Mouse (Mus musculus): ENCODE measurements at regions not wholly inside any gene's neighbourhood (a gene's known extent, or its start where the extent isn't known, plus 50 kb on each side); places are given as distances from the start of the nearest gene placed in this dataset.

DNA sequence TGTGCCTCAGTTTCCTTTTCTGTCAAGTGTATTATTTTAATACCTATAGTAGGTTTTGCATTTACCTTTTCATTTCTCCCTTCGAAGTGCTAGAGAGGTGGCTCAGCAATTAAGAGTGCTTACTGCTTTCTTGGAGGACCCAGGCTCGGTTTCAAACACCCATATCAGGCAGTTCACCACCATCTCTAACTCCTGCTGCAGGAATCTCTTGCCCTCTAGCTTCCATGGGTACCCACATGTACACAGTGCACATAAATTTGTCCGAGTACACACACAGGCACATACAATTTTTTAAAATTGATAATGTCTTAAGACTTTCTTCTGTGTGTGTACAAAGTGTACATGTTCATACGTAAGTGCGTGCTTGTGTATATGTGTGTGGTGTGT is 220.9 kb upstream of the Rpl38 start:
- Histone ChIP-seq H3K4me3 (no peak overlapping the region), H3K27ac (no peak overlapping the region)
- intact Hi-C loops (cut with DNase I) = no loop called here
- DNase-seq (ENCODE audit: extremely low spot score in 1 of 2, low spot score in 2 of 2) = no peak
- no peak for TF ChIP-seq CTCF (IDR thresholded peaks at IDR 0.05)

DNA sequence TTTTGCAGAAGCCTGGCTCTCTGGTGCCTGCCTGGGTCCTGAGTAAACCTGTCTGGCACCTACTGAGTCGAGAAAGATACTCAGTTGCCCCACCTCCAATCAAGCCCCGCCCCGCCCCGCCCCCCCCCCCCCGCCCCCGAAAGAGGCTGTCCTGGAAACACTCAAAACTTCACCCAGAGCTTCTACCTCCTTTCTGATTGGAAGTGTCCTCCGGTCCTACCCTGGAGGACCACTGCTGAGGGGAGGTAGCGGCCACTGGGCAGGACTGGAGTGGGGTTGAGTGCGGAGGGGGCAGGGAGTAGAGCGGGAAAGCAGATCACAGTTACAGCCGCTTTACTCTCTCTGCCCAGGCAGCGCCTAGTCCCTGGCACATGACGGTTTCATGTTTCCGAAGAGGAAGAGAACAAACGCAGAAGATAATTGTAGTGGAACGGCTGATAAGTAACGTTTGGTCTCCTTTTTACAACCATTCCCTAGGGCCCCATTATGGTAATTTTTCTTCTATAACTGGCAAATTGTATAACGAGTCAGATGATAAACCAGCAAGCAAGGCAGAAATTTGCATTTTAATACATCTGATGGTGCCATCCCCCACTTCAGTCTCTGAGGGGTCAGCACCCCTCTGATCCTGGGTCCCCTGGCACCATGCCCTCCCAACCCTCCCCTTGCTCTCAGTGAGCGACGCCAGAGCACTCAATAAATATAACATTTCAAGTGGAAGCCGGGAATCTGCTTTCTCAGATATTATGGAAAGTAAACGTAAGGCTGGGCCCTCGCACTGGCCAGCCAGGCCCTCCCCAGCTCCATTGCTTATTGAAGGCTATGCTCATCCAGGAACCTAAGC is 221.5 kb upstream of the Rpl38 start:
- DNase-seq (ENCODE audit: extremely low spot score in 1 of 2, low spot score in 2 of 2) = no peak
- no peak for TF ChIP-seq CTCF (IDR thresholded peaks at IDR 0.05)
- no peak overlapping the region for H3K4me3 ChIP-seq
- intact Hi-C loops (cut with DNase I) = no loop called here
- no peak overlapping the region for H3K27ac ChIP-seq

DNA sequence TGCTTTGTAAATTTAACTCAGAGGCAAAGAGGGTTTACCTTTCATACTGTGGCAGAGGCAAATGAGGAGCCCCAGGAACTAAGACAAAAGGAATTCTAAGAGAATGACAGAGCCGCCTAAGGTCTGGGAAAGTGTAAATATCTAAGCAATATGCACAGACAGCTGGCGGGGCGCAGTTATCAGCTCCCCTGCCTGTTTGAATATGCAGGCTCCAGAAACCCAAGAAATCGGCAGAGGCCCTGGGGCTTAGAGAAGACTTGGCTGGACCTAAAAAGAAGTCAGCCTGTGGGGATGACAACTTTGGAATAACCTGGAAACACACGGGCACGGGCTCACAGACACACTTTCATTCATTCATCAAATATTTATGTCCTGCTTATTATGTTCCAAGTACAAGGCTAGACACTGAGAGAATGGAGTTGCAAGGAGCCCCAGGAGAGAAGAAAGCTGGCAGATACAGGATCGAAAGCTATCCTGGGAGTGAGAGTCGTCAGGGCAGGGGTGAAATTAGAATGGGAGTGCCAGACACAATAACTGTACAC is 222.2 kb upstream of the Rpl38 start:
- no peak overlapping the region for H3K27ac ChIP-seq
- no peak for TF ChIP-seq CTCF (IDR thresholded peaks at IDR 0.05)

DNA sequence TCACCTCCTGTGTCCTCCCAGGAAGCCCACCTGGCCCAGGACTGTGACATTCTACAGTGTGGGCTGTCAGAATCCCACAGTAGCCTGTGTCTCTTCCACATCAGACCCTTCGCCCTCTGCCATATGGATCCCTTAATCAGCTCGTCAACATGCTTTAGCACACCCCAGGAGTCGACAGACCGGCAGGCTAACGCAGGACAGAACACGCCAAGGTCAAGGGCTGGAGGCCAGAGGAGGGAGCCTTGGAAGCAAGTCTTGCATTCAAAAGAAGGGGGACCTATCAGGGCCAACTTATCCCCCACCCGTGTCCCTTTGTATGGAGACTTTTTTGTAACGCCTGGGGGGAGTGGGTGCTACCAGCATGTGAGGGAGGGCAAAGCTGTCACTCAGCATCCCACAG is 224.1 kb upstream of the Rpl38 start:
- DNase-seq (ENCODE audit: extremely low spot score in 1 of 2, low spot score in 2 of 2) = no peak
- TF ChIP-seq CTCF (IDR thresholded peaks at IDR 0.05) = no peak
- intact Hi-C loops (cut with DNase I) = loop anchor here (5.0 kb wide), 1 partner anchor 152 kb away; no protein-coding TSS in a partner anchor
- no peak overlapping the region for H3K4me3 ChIP-seq
- H3K27ac ChIP-seq = no peak overlapping the region

More for the DNA sequence above, 222.2 kb upstream of the Rpl38 start:
- intact Hi-C loops (cut with DNase I) = no loop called here
- no peak for DNase-seq (ENCODE audit: extremely low spot score in 1 of 2, low spot score in 2 of 2)
- H3K4me3 ChIP-seq = no peak overlapping the region

DNA sequence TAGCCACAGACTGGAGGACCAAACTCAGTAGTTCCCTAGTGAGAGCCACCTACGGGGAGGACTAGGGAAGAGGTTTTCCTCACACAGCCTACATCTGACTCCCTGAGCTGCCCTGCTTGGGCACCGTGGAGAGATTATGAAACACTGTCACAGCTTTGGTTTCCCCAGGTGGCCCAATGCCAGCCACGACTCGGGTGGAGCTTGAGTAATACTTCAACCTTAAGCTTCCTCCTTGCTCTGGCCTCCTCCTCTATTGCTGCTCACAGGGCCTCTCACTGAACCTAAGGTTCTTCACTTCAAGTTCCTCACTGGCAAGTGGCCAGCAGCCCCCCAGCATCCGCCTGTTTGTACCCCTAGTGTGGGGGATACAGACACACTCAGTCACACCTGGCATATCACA is 224.9 kb upstream of the Rpl38 start:
- no peak for DNase-seq (ENCODE audit: extremely low spot score in 1 of 2, low spot score in 2 of 2)
- Histone ChIP-seq H3K27ac (no peak overlapping the region), H3K4me3 (no peak overlapping the region)
- intact Hi-C loops (cut with DNase I) = loop anchor here (5.0 kb wide), 1 partner anchor 151 kb away; no protein-coding TSS in a partner anchor
- TF ChIP-seq CTCF (IDR thresholded peaks at IDR 0.05) = no peak

DNA sequence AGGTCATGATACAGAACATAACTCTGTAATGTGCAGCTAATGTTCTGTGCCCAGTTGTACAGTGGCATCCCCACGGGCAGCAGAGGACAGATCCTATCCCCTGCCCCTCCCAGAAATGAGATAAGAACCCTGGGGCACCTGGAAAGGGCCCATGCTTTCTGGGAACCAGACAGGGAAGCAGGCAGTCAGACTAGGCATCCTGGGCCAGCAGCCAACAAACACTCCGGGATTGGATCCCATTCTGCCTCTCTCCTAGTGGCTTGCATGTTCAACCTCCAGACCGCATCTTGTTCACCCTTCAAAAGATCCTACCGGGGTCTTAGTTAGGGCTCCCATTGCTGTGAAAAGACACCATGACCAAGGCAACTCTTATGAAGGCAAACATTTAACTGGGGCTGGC is 229.0 kb upstream of the Rpl38 start:
- no peak for DNase-seq (ENCODE audit: extremely low spot score in 1 of 2, low spot score in 2 of 2)
- Histone ChIP-seq H3K4me3 (no peak overlapping the region), H3K27ac (no peak overlapping the region)
- intact Hi-C loops (cut with DNase I) = no loop called here
- no peak for TF ChIP-seq CTCF (IDR thresholded peaks at IDR 0.05)

DNA sequence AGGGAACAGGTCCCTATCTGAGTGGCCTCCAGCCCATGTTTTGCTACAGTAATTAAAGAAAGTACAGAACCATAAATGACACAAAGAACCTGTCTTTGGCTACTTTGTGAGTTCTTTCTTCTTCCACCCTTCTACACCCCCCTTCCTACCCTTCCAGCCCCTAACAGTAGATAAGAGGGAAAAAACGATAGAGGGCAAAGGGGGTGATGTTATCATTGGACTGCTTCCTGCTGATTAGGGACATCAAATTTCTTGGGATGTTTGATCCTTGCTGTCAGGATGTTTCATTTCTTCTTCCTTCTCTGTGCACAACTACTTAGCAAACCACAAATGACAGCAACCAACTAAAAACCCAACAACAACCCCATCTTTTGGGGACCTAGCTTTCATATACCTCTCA is 232.5 kb upstream of the Rpl38 start:
- no peak overlapping the region for H3K4me3 ChIP-seq
- no peak for DNase-seq (ENCODE audit: extremely low spot score in 1 of 2, low spot score in 2 of 2)
- no peak for TF ChIP-seq CTCF (IDR thresholded peaks at IDR 0.05)
- intact Hi-C loops (cut with DNase I) = no loop called here
- H3K27ac ChIP-seq = no peak overlapping the region

DNA sequence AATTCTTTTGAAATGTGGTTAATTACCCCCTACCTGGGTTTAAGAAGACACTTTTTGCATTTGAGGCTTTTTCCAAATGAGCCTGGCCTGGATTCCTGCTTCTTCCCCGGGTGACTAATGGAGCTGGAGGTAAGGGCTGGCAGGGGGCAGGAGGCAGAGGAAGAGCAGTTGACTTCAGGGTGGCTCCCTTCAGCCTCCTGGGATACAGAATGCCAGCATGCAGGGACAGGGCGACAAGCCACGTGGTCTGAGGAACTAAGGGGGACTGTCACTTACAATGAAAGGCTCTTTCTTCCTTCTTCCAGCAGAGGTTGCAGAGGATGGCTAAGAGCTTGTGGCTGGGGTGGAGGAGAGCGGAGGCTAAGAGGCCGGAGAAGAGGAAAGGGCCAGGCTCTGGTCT is 234.8 kb upstream of the Rpl38 start:
- intact Hi-C loops (cut with DNase I) = no loop called here
- DNase-seq (ENCODE audit: extremely low spot score in 1 of 2, low spot score in 2 of 2) = no peak
- H3K4me3 ChIP-seq = no peak overlapping the region
- H3K27ac ChIP-seq = no peak overlapping the region
- no peak for TF ChIP-seq CTCF (IDR thresholded peaks at IDR 0.05)

DNA sequence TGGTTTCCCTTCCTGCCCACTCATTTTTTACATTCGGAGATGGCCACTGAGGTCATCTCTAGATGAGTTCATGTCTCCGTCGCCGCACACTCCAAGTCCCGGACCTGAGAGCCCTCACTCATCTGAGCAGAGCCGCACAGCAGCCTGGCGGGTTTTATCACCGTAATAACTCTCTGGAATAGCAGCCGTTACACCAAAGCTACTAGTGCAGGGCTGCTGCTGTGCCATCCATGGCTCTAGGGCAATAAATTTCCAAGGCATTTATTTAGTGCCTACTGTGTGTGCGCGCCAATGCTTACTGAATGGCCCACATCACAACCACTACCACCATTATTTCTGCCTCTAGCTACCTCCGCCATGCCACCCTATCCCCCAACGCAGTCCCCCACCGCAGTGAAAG is 242.9 kb upstream of the Rpl38 start:
- intact Hi-C loops (cut with DNase I) = no loop called here
- H3K4me3 ChIP-seq = no peak overlapping the region
- H3K27ac ChIP-seq = no peak overlapping the region
- DNase-seq (ENCODE audit: extremely low spot score in 1 of 2, low spot score in 2 of 2) = no peak
- TF ChIP-seq CTCF (IDR thresholded peaks at IDR 0.05) = no peak

DNA sequence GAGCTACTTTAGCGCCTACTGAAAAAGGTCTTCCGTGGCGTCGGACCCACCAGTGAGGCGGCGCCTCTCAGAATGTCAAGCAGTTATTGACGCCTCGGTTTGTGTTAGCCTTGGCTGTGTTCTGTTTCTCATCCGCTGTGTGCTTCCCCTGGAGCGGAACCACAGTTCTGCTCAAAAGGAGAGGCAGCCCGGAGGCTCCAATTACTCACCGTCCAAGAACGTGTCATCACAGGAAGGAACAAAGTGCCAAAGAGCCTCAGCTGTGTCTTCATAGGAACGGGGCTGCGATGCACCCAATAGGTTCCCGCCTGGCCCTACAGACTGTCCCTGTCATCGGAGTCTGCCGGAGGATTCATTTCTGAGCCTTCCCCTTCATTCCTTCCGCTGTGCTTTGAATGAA is 245.0 kb upstream of the Rpl38 start:
- no peak for DNase-seq (ENCODE audit: extremely low spot score in 1 of 2, low spot score in 2 of 2)
- TF ChIP-seq CTCF (IDR thresholded peaks at IDR 0.05) = no peak
- intact Hi-C loops (cut with DNase I) = no loop called here

DNA sequence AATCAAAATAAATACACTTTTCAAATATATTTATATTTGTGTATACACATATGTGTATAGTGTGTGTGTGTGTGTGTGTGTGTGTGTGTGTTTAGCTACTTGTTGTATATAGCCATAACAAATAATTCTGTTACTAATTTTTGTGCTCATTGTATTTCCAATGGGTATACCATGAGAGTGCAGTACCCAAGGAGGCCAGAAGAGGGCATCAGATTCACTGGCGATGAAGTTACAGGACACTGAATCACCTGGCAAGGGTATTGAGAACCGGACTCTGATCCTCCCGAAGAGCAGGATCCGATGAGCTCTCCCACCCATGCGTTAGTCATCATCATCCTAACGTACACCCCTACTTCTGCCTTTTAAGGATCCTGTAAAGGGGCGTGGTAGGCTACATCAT is 249.3 kb upstream of the Rpl38 start:
- H3K27ac ChIP-seq = no peak overlapping the region
- TF ChIP-seq CTCF (IDR thresholded peaks at IDR 0.05) = peak; percentile 21
- no peak for DNase-seq (ENCODE audit: extremely low spot score in 1 of 2, low spot score in 2 of 2)
- no peak overlapping the region for H3K4me3 ChIP-seq
- intact Hi-C loops (cut with DNase I) = no loop called here

More for the DNA sequence above, 245.0 kb upstream of the Rpl38 start:
- Histone ChIP-seq H3K4me3 (no peak overlapping the region), H3K27ac (no peak overlapping the region)

DNA sequence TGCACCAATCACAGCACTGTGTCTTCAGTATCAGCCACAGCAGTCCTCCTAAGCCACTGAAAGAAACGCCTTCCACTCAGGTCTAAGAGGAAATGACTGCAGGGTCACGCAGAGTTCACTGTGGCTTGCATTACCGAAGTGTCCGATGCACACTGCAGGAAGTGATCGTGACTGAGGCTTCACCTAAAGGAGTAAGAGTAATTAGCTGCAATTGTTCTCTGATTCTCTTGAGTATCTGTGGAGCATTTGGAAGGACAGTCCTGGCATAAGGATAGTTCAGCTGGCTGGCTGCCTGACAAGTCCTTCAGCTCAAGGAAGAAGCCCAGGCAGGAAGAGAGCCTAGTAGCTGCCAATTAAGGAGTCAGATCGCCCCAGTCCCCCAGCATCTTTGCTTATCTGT is 252.2 kb upstream of the Rpl38 start:
- DNase-seq (ENCODE audit: extremely low spot score in 1 of 2, low spot score in 2 of 2) = no peak
- H3K27ac ChIP-seq = no peak overlapping the region
- TF ChIP-seq CTCF (IDR thresholded peaks at IDR 0.05) = no peak
- H3K4me3 ChIP-seq = no peak overlapping the region
- intact Hi-C loops (cut with DNase I) = no loop called here

DNA sequence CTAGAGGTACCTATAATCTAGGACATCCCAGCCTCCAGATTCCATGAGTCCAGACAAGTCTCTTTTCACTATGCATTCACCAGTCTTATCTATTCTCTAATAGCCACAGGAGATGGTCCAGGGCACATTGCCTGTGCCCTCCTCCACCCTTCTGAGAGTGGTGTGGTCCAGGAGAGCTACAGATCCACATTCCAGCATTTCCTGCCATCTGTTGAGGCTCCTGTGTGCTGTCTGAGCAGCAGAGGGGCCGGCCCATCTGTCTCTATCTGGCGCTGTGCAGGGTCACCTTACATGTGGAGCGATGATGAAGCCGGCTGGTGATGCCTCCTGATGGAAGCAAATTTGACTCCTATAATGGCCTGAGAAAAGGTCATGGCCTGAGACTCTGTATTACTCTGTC is 263.9 kb upstream of the Rpl38 start:
- DNase-seq (ENCODE audit: extremely low spot score in 1 of 2, low spot score in 2 of 2) = no peak

More for the DNA sequence above, 263.9 kb upstream of the Rpl38 start:
- intact Hi-C loops (cut with DNase I) = no loop called here
- TF ChIP-seq CTCF (IDR thresholded peaks at IDR 0.05) = no peak
- Histone ChIP-seq H3K27ac (no peak overlapping the region), H3K4me3 (no peak overlapping the region)

All from left cerebral cortex, adult 2 months (tissue).